ENCODE assay signal across 10 mouse cellular contexts in genomic region chr6:18030868-18031508, GRCm38 (mm10). TPM values are rescaled to one million over a fixed set of nuclear protein-coding genes. Genes with fewer than 3 reads are reported as not detected.
DNase-seq lines count a peak whose midpoint lies in the region; ATAC-seq and TF ChIP-seq lines count a peak whose summit lies in the region.
"Had no signal": no experiment of that assay in that cellular context is flagged by ENCODE, and none has a peak within 500 bp of the region (broad histone marks: within the 10 kb centered on the region; RNA-seq: fewer than 3 reads in every experiment).

No protein-coding gene starts in this region.

- TF ChIP-seq CTCF in stomach, postnatal 0 days (IDR thresholded peaks at IDR 0.05; ENCODE audit: low read depth) = no peak

- 5% methylated on average over 12 of the region's 12 CpGs for WGBS in heart, embryonic 11.5 days (ENCODE audit: insufficient replicate concordance)
- WGBS in liver, embryonic 12.5 days (ENCODE audit: insufficient replicate concordance) = 5% methylated on average over 12 of the region's 12 CpGs
- 19% methylated on average over 12 of the region's 12 CpGs for WGBS in stomach, postnatal 0 days

- H3K4me2 ChIP-seq in heart, embryonic 11.5 days = peak overlapping the region; percentile 94
- H3K4me2 ChIP-seq in liver, embryonic 12.5 days = peak overlapping the region; percentile 67
- H3K4me2 ChIP-seq in stomach, postnatal 0 days (replicated peaks; ENCODE audit: low read depth) = peak overlapping the region; percentile 79

- peak; percentile 24 to 38 for DNase-seq in heart, adult 18-20 months
- DNase-seq in heart, postnatal 4 days = no peak
- DNase-seq in R1 (ENCODE audit: low read depth, low spot score) = peak; percentile 16
- DNase-seq in stomach, postnatal 0 days (ENCODE audit: low spot score) = no peak
- no peak for DNase-seq in spleen, adult 12 weeks (ENCODE audit: low spot score)
- no peak for DNase-seq in testis, postnatal 14 days (ENCODE audit: low spot score)

- H3K9me3 ChIP-seq in heart, embryonic 11.5 days (replicated peaks; ENCODE audit: control insufficient read depth, low read length) = no peaks in the 10 kb centered on the region
- H3K9me3 ChIP-seq in liver, embryonic 12.5 days (replicated peaks) = no peaks in the 10 kb centered on the region
- no peaks in the 10 kb centered on the region for H3K9me3 ChIP-seq in stomach, postnatal 0 days (ENCODE audit: control insufficient read depth, low read length)

- peaks cover 12% of the 10 kb centered on the region for H3K4me1 ChIP-seq in heart, embryonic 11.5 days (ENCODE audit: control insufficient read depth, insufficient read depth, low read length)
- H3K4me1 ChIP-seq in liver, embryonic 12.5 days = peaks cover 23% of the 10 kb centered on the region
- peaks cover 3% of the 10 kb centered on the region; the same call in 1 of the 2 replicates for H3K4me1 ChIP-seq in stomach, postnatal 0 days (replicated peaks; ENCODE audit: control insufficient read depth, insufficient read depth)

- ATAC-seq in heart, embryonic 11.5 days (replicated peaks; ENCODE audit: insufficient number of reproducible peaks, low FRiP score, low TSS enrichment) = peak; percentile 29
- peak; percentile 17; the same call in 1 of the 2 replicates for ATAC-seq in liver, embryonic 12.5 days
- no peak; the same call in 1 of the 2 replicates for ATAC-seq in stomach, postnatal 0 days (ENCODE audit: low FRiP score, low TSS enrichment)

- H3K4me3 ChIP-seq in heart, embryonic 11.5 days (ENCODE audit: low read depth, low read length) = peak overlapping the region; percentile 50
- H3K4me3 ChIP-seq in liver, embryonic 12.5 days = peak overlapping the region; percentile 43
- peak overlapping the region; percentile 40 for H3K4me3 ChIP-seq in stomach, postnatal 0 days (ENCODE audit: low read depth, low read length)

- no peak overlapping the region for H3K9ac ChIP-seq in heart, embryonic 11.5 days (ENCODE audit: low read depth, low read length)
- H3K9ac ChIP-seq in liver, embryonic 12.5 days = no peak overlapping the region
- H3K9ac ChIP-seq in stomach, postnatal 0 days (ENCODE audit: low read length) = no peak overlapping the region

- H3K36me3 ChIP-seq in heart, embryonic 11.5 days (ENCODE audit: control insufficient read depth, insufficient read depth, low read length) = no peaks in the 10 kb centered on the region
- no peaks in the 10 kb centered on the region for H3K36me3 ChIP-seq in liver, embryonic 12.5 days
- H3K36me3 ChIP-seq in stomach, postnatal 0 days (ENCODE audit: control insufficient read depth, insufficient read depth, low read length) = no peaks in the 10 kb centered on the region

- no peak overlapping the region for H3K27ac ChIP-seq in heart, embryonic 11.5 days (ENCODE audit: low read depth, low read length)
- no peak overlapping the region for H3K27ac ChIP-seq in liver, embryonic 12.5 days
- no peak overlapping the region for H3K27ac ChIP-seq in stomach, postnatal 0 days (replicated peaks)

- TF ChIP-seq EP300 in stomach, postnatal 0 days (optimal IDR thresholded peaks at IDR 0.05) = no peak

- peaks cover 18% of the 10 kb centered on the region for H3K27me3 ChIP-seq in heart, embryonic 11.5 days (ENCODE audit: control insufficient read depth, insufficient read depth, low read length)
- peaks cover 70% of the 10 kb centered on the region for H3K27me3 ChIP-seq in liver, embryonic 12.5 days (replicated peaks)
- H3K27me3 ChIP-seq in stomach, postnatal 0 days (ENCODE audit: control insufficient read depth, insufficient read depth, low read length) = no peaks in the 10 kb centered on the region; the same call in 1 of the 2 replicates

RNA-seq across cellular contexts. Expression of gene Wnt2, which starts 0.6 kb away (rescaled TPM):
- 1 to 10 TPM in 1 of 2 experiments, under 1 TPM in 1; 0.65 to 1.1 TPM for total RNA-seq in heart, adult 18-20 months (2021)
- total RNA-seq in heart, postnatal 4 days (2021) = 1 to 10 TPM; 1.6 to 1.8 TPM
- polyA plus RNA-seq in heart, embryonic 11.5 days (2014; fragmentation: Nextera tagmentation; extraction: Ambion mirVana) = 12.6 and 15.6 TPM in 2 replicates
- polyA plus RNA-seq in liver, embryonic 12.5 days (2016; fragmentation: Nextera tagmentation; extraction: Ambion mirVana) = 1.9 and 2.1 TPM in 2 replicates
- 0.79 and 1.3 TPM in 2 replicates for polyA plus RNA-seq in stomach, postnatal 0 days (2015; fragmentation: Nextera tagmentation; extraction: Ambion mirVana)
- total RNA-seq: hematopoietic stem cell, adult 5-6 weeks; MEL had no signal

Comparison
In these comparisons a context has a peak if more than half of its experiments do, and no peak if none do; other contexts are left out.
1. DNase-seq: peak in heart, adult 18-20 months (2 of 2) and R1 (single experiment); none in heart, postnatal 4 days (single experiment), stomach, postnatal 0 days (single experiment), spleen, adult 12 weeks (single experiment) and testis, postnatal 14 days (single experiment).
2. Peak in every context shown above with its lines, with median percentiles within 50 percentile points of each other: H3K4me2 ChIP-seq and H3K4me3 ChIP-seq.